Mouse (Mus musculus) frontal cortex, postnatal 36 days (tissue): ENCODE data around the gene Gm12169.
"Not testable (repeated sequence)": the region's sequence is repeated elsewhere in the genome, so short reads cannot be mapped to it uniquely, and the experiment has no call there.

Experiments used
- DNase-seq, 2 experiments: peaks; one replicate each; pipeline ENCODE4 v3.0.0; 2022; ENCODE audit warnings: low spot score in 2 of 2

The Gm12169 gene

DNA sequence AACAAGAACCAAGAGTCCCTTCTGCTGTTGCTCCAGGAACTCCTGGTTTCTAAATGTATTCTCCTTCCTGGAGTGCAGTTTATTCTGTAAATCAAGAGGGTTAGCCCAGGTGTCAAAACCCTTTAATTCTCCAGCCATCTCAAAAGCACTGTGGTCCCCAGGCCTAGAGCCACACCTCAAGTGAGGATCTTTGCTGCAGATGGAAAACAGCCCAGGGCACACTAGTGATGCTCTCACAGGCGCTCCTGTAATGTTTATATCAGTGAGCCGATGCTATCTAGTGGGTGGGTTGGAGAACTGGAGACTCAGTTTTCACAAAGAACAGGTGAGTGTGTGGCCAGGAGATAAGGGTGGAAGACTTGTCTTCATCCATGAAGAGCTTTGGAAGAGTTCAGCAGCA is at the start of gene Gm12169:
Gene Gm12169 (plus strand): TSS at position 301 of the 400 bp plus-strand sequence.
- no peak for DNase-seq

DNA sequence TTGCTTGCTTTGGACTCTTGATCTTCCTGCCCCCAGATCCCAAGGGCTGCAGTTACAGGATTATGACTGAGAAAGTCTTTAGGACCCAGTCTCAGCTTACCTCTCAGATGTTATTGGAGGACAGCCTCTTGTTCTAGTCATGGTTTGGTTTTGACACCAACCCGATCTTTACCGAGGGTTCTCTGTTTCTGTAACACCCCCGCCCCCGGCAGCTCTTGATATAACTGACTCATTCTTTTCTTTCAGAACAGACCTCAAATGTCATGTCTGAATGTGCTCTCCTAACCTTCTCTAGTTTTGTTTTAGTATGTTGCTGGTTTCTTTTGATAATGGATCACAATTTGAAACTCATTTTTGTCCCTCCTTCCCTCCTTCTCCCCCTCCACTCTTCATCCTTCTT is 49.8 kb upstream of the Gm12169 start:
- no peak for DNase-seq

GRCm38 (mm10) chr11:46479311-46479710 is 44.7 kb upstream of the Gm12169 start:
- no peak for DNase-seq

- no peak for DNase-seq
These were observed 43.5 kb upstream of the Gm12169 start for GRCm38 (mm10) chr11:46480517-46480916.

DNA sequence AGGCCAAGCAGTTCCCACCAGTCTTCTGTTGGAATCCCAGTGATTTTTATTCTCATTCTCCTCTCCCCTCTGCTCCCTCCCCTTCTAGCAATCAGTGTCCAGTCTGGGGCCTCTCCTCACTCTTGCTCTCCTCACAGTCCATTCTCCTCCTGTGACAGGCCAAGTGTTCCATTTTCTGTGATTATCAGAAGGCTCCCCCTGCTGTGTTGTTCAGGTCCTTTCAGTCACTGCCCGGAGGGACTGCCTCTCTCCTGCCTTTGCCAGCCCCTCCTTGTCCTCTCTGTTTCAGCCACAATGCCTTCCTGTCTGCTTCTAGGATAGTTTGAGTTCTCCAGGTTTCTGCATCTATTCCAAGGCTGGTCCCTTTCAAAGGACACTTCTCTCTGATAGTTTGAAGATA is 35.8 kb upstream of the Gm12169 start:
- DNase-seq: no peak

- DNase-seq: no peak
These were observed 35.4 kb upstream of the Gm12169 start for GRCm38 (mm10) chr11:46488650-46489049.

GRCm38 (mm10) chr11:46507146-46507545 is 16.9 kb upstream of the Gm12169 start:
- DNase-seq: no peak

GRCm38 (mm10) chr11:46509900-46510299 is 14.1 kb upstream of the Gm12169 start:
- DNase-seq: no peak

DNA sequence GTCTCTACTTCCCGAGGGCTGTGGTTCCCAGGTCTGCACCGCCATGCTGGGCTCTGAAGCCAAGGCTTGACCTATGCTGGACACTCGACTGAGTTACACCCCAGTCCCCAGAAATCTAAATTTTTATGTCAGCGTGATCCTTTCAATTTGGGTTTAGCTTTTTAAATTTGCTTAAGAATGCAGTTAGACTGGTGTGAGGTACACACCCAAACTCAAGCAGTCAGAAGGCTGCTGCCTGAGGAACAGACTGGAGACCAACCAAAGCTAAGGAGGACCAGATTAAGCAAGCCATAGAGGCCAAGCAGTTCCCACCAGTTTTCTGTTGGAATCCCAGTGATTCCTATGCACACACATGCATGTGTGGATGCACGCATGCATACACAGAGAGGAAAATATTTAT is 2.7 kb upstream of the Gm12169 start:
- not testable (repeated sequence) for DNase-seq

- DNase-seq: no peak
These were observed 1.3 kb upstream of the Gm12169 start for GRCm38 (mm10) chr11:46522719-46523118.

DNA sequence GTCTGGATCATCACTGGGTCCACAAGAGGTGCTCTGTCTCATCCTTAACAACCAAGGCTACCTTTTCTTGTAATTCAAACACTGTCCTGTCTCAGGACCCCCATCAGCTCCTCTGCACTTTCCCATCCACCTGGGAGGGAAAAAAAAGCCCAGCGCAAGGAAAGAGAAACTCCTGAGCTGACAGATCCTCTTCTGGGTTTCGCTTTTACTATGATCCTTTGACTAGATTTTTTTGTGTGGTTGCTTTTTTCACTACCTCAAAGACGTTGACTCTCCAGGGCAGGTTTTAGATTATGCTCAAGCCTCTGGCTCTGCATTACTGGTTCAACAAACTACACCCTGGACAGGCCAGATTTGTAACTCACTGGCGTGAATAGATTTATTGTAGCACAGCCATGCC is 6.1 kb downstream of the Gm12169 start:
- no peak for DNase-seq

GRCm38 (mm10) chr11:46536978-46537377 is 13.0 kb downstream of the Gm12169 start:
- DNase-seq: no peak

GRCm38 (mm10) chr11:46543530-46543929 is 19.5 kb downstream of the Gm12169 start:
- DNase-seq: no peak

DNA sequence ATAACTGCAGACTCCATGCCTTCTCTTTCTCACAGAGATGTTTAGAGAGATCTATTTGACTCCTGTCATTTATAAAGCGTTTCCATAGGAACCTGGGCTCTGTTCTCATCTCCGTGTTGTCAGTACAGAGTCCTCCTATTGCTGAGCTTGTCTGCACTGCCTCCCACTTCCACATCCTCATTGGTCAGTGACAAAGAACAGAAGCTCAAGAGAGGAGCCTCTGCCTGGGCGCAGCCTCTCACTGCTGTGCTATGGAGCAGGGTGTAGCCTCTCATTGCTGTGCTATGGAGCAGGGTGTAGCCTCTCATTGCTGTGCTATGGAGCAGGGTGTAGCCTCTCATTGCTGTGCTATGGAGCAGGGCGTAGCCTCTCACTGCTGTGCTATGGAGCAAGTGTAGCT is 25.7 kb downstream of the Gm12169 start:
- no peak for DNase-seq

DNA sequence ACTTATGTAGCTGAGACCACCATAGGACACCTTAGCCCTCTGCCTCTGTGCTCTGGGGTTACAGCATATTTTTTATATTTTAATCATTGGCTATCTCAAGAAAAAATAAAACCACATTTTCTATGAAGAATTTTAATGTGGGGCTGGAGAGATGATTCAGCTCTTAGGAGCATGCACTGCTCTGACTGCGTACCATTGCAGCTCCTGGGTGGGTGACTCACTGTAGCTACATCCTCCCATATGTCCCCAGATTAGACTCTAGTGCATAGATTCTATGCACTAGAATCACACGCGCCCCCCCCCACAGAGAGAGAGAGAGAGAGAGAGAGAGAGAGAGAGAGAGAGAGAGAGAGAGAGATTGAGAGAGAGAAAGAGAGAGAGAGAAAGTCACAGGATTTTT is 28.7 kb downstream of the Gm12169 start:
- DNase-seq: peak in 1 of 2 experiments; percentile 7

DNA sequence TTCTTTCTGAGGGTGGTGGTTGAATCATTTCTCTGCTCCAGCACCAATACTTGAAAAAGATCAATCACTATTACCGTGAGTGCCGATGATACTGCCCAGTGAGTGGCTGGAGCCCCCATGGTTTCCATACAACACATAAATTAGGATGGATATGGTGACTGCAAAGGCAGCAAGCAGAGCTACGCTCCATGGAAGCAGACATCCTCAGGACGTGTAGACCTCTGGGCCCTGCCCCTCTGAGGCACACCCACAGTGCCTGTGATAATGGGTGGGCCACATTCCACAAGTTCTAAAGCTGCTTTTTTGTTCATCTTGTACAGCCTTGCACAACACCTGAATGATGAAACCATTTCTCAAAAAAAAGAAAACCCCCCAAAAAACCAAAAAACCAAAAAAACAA is 37.1 kb downstream of the Gm12169 start:
- DNase-seq: no peak

- no peak for DNase-seq
These were observed 40.7 kb downstream of the Gm12169 start for GRCm38 (mm10) chr11:46564671-46565070.

- DNase-seq: no peak
These were observed 42.0 kb downstream of the Gm12169 start for GRCm38 (mm10) chr11:46565967-46566366.

GRCm38 (mm10) chr11:46569107-46569506 is 45.1 kb downstream of the Gm12169 start:
- no peak for DNase-seq

GRCm38 (mm10) chr11:46571327-46571726 is 47.3 kb downstream of the Gm12169 start, which contains the start of gene BC053393:
Gene BC053393 (plus strand): TSS chr11:46571536.
- peak; percentile 3 to 33 for DNase-seq

- no peak for DNase-seq
These were observed 54.8 kb downstream of the Gm12169 start for GRCm38 (mm10) chr11:46578771-46579281.

DNA sequence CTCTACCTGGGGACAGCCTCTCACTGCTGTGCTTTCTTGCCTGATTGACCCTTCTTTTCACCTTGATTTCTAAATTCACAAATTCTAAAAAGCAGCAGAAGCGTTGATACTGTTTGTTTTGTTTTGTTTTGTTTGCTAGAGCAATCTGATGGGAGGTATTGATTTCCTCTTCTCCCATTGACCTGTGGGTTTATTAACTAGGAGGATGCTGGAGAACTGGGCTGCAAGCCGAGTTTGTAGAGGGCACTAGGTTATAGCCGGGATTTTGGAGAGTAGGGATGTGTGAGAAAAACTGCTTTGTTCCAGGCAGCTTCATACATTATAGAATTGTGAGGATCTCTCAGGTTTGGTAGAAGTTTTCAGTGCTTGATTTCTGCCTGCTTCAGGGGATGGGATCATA is 56.4 kb downstream of the Gm12169 start:
- DNase-seq: no peak

- DNase-seq: no peak
These were observed 58.7 kb downstream of the Gm12169 start for GRCm38 (mm10) chr11:46582741-46583140.
